Mouse (Mus musculus) forebrain, embryonic 14.5 days (tissue): ENCODE data around the gene Car9. TPM values are rescaled to one million over a fixed set of nuclear protein-coding genes. Genes with fewer than 3 reads are reported as not detected.
"Not testable (repeated sequence)": the region's sequence is repeated elsewhere in the genome, so short reads cannot be mapped to it uniquely, and the experiment has no call there.

Experiments
- ATAC-seq: fragments of 200-750 bp; cut with Nextera tagmentation; 2 replicates; pipeline ENCODE4 v1.8.0; 2017; ENCODE audit warnings: mild to moderate bottlenecking, moderate library complexity
- DNase-seq: peaks from one replicate; pipeline ENCODE4 v3.0.0-alpha.2; 2015; ENCODE audit warnings: low spot score
- H3K27ac ChIP-seq: fragments of 300-500 bp; sonication (generic); 2 replicates; pipeline ENCODE4 v1.5.1; 2014; ENCODE audit warnings: low read depth, mild to moderate bottlenecking, control low read depth, low read length, moderate library complexity
- H3K27me3 ChIP-seq: fragments of 300-500 bp; sonication (generic); replicated peaks from 2 replicates; pipeline ENCODE4 v1.6.1; 2014; ENCODE audit warnings: low read length, control low read depth, mixed read lengths; ENCODE audit not compliant: control insufficient read depth, insufficient read depth
- H3K36me3 ChIP-seq: fragments of 300-500 bp; sonication (generic); 2 replicates; pipeline ENCODE4 v1.6.1; 2014; ENCODE audit warnings: low read length, control low read depth; ENCODE audit not compliant: control insufficient read depth, insufficient read depth
- H3K4me1 ChIP-seq: fragments of 300-500 bp; sonication (generic); 2 replicates; pipeline ENCODE4 v1.6.1; 2014; ENCODE audit warnings: antibody characterized with exemption, low read length, control low read depth; ENCODE audit not compliant: control insufficient read depth, insufficient read depth
- H3K4me2 ChIP-seq: fragments of 300-500 bp; sonication (generic); 2 replicates; pipeline ENCODE4 v1.6.1; 2014; ENCODE audit warnings: mild to moderate bottlenecking, control low read depth, low read length
- H3K4me3 ChIP-seq: fragments of 300-500 bp; sonication (generic); 2 replicates; pipeline ENCODE4 v1.5.1; 2014; ENCODE audit warnings: low read depth, low read length, control low read depth
- H3K9ac ChIP-seq: fragments of 300-500 bp; sonication (generic); 2 replicates; pipeline ENCODE4 v1.6.1; 2014; ENCODE audit warnings: mild to moderate bottlenecking, low read length, control low read depth, moderate library complexity
- H3K9me3 ChIP-seq: fragments of 300-500 bp; sonication (generic); replicated peaks from 2 replicates; pipeline ENCODE4 v1.6.1; 2016; ENCODE audit warnings: low read length, control low read depth, mixed read lengths; ENCODE audit not compliant: control insufficient read depth
- WGBS: fragments of 180-500 bp; shearing (Covaris S2); extraction: QIAGEN DNeasy Blood & Tissue Kit; methylation state at CpG from one replicate; pipeline ENCODE4 v1.1.7; 2014; 5-methylcytosine and 5-hydroxymethylcytosine counted together
- polyA plus RNA-seq: library from polyadenylated mRNA; unstranded; fragments of >200 nt; fragmentation: Nextera tagmentation; extraction: Ambion mirVana; gene quantifications from 2 replicates; pipeline ENCODE4 v1.2.1, GENCODE M21; 2014

Car9 gene
- polyA plus RNA-seq, 1 experiment from 2014 or later = not detected

DNA sequence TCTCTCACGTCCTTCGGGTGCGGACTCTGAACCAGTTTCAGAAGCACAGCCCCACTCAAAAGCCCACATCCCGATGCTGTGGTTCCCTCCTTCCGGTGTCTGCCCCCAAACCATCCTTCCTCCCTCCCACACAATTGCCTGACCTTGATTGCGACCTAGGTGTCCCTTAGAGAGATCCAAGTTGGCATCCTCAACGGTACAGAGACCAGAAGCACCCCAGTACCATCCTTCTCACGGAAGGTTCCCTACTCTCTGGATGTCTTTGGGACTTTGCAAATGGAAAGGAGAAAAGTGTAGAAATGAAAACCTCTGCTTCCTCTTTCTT, 28.3 kb upstream of the Car9 start:
- Histone ChIP-seq H3K4me1 (no peaks in the 10 kb centered on the region), H3K9ac (peak overlapping the region; percentile 41; the same call in 1 of the 2 replicates), H3K27ac (no peak overlapping the region), H3K9me3 (no peaks in the 10 kb centered on the region), H3K27me3 (no peaks in the 10 kb centered on the region), H3K36me3 (no peaks in the 10 kb centered on the region), H3K4me2 (peak overlapping the region; percentile 44), H3K4me3 (peak overlapping the region; percentile 20)
- no peak for DNase-seq
- ATAC-seq = no peak; the same call in 1 of the 2 replicates
- 48% methylated on average over 8 of the region's 8 CpGs for WGBS

DNA sequence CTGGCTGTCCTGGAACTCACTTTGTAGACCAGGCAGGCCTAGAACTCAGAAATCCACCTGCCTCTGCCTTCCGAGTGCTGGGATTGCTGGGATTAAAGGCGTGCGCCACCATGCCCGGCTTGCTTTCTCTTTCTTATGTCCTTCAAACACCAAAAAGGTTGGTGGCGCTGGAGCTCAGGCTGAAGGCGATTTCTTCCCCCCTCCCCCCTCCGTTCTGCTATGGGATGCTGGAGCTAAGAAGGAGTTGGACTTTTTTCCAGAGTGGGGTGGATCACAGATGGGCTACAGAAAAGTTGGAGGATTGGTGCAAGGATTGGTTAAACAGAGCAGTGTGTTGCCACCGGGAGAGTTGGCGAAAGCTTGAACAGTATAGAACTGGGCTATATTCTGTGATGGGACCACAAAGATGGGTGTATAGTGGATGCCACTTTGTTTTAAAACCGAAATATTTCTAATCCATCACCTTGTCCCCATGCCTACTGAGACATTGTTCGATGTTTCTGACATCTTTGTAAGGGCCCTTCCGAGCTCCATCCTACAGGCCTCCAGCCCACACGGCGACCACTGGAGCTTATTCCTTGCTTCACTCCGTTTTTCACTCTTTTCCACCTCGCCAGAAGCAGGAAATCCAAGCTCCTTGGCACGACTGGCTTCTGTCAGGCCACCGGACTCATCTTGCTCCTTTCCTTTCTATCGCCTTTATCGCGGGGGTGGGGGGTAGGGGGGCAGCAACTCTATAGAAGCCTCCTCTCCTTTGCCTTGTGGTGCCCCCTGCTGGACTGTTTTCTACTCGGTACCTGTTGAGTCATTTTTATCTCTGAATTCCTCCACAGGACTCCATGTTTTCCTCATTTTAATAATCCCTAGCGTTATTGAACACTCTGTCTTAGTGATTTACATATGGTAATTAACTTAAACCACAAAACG, 27.6 kb upstream of the Car9 start:
- H3K4me2 ChIP-seq = no peak overlapping the region
- no peak overlapping the region for H3K27ac ChIP-seq
- ATAC-seq (no peak), DNase-seq (peak; percentile 37)
- H3K27me3 ChIP-seq = no peaks in the 10 kb centered on the region
- H3K4me1 ChIP-seq = no peaks in the 10 kb centered on the region
- no peaks in the 10 kb centered on the region for H3K36me3 ChIP-seq
- H3K4me3 ChIP-seq = no peak overlapping the region
- H3K9me3 ChIP-seq = no peaks in the 10 kb centered on the region
- WGBS = 45% methylated on average over 24 of the region's 24 CpGs
- no peak overlapping the region for H3K9ac ChIP-seq

GRCm38 (mm10) chr4:43480985-43481384, 25.8 kb upstream of the Car9 start:
- Histone ChIP-seq H3K4me3 (no peak overlapping the region), H3K9ac (no peak overlapping the region), H3K4me1 (no peaks in the 10 kb centered on the region), H3K27ac (no peak overlapping the region), H3K36me3 (no peaks in the 10 kb centered on the region), H3K27me3 (no peaks in the 10 kb centered on the region), H3K4me2 (no peak overlapping the region), H3K9me3 (no peaks in the 10 kb centered on the region)
- WGBS = 85% methylated on average over 5 of the region's 5 CpGs
- DNase-seq (no peak), ATAC-seq (no peak)

GRCm38 (mm10) chr4:43481894-43482456, 24.8 kb upstream of the Car9 start:
- Histone ChIP-seq H3K36me3 (no peaks in the 10 kb centered on the region), H3K27me3 (no peaks in the 10 kb centered on the region), H3K4me3 (no peak overlapping the region), H3K9me3 (no peaks in the 10 kb centered on the region), H3K4me2 (no peak overlapping the region), H3K4me1 (no peaks in the 10 kb centered on the region), H3K27ac (no peak overlapping the region), H3K9ac (no peak overlapping the region)
- 74% methylated on average over 7 of the region's 7 CpGs for WGBS
- no peak for ATAC-seq
- DNase-seq = no peak

GRCm38 (mm10) chr4:43482591-43482990, 24.2 kb upstream of the Car9 start:
- Histone ChIP-seq H3K36me3 (no peaks in the 10 kb centered on the region), H3K27ac (no peak overlapping the region), H3K27me3 (no peaks in the 10 kb centered on the region), H3K4me2 (no peak overlapping the region), H3K4me3 (no peak overlapping the region), H3K4me1 (no peaks in the 10 kb centered on the region), H3K9me3 (no peaks in the 10 kb centered on the region), H3K9ac (no peak overlapping the region)
- 81% methylated on average over 10 of the region's 10 CpGs for WGBS
- no peak for ATAC-seq
- DNase-seq = no peak

- no peak within 1 kb of the TSS for H3K4me2 ChIP-seq
- H3K9ac ChIP-seq = no peak within 1 kb of the TSS
- H3K27ac ChIP-seq = no peak within 1 kb of the TSS
- H3K4me1 ChIP-seq = no peaks in the 10 kb centered on the region
- no peak within 1 kb of the TSS for H3K4me3 ChIP-seq
- 63% methylated on average over 12 of the region's 12 CpGs for WGBS
- H3K27me3 ChIP-seq = no peaks in the 10 kb centered on the region
- no peaks in the 10 kb centered on the region for H3K9me3 ChIP-seq
- DNase-seq (no peak), ATAC-seq (no peak)
- no peaks in the 10 kb centered on the region for H3K36me3 ChIP-seq
Measured at GRCm38 (mm10) chr4:43483535-43484091, 23.2 kb upstream of the Car9 start, which contains the start of gene Sit1. Sit1 (minus strand) TSS chr4:43483734.

DNA sequence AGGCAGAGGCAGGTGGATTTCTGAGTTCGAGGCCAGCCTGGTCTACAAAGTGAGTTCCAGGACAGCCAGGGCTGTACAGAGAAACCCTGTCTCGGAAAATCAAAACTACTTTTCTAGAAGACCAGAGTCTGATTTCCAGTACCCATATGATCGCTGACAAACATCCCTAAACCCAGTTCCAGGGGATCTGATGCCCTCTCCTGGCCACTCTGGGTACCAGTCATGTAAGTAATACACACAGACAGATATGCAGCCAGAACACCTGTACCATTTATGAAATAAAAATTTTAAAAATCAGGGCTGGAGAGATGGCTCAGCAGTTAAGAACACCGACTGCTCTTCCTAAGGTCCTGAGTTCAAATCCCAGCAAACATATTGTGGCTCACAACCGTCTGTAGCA, 21.1 kb upstream of the Car9 start:
- H3K36me3 ChIP-seq, H3K4me3 ChIP-seq, H3K27ac ChIP-seq, ATAC-seq, H3K9me3 ChIP-seq, H3K9ac ChIP-seq, H3K27me3 ChIP-seq, H3K4me1 ChIP-seq, DNase-seq, H3K4me2 ChIP-seq: not testable (repeated sequence)
- 85% methylated on average over 5 of the region's 5 CpGs for WGBS

- H3K4me2 ChIP-seq = no peak overlapping the region
- 95% methylated on average over 3 of the region's 3 CpGs for WGBS
- no peak overlapping the region for H3K4me3 ChIP-seq
- no peak for DNase-seq
- H3K4me1 ChIP-seq = 0 out of 2 replicates have a peak, but pooled peaks cover 6% of the 10 kb centered on the region
- no peaks in the 10 kb centered on the region for H3K9me3 ChIP-seq
- H3K36me3 ChIP-seq = no peaks in the 10 kb centered on the region
- no peak overlapping the region for H3K9ac ChIP-seq
- H3K27me3 ChIP-seq = no peaks in the 10 kb centered on the region
- no peak for ATAC-seq
- H3K27ac ChIP-seq = no peak overlapping the region
Measured at GRCm38 (mm10) chr4:43489611-43490010, 17.2 kb upstream of the Car9 start.

DNA sequence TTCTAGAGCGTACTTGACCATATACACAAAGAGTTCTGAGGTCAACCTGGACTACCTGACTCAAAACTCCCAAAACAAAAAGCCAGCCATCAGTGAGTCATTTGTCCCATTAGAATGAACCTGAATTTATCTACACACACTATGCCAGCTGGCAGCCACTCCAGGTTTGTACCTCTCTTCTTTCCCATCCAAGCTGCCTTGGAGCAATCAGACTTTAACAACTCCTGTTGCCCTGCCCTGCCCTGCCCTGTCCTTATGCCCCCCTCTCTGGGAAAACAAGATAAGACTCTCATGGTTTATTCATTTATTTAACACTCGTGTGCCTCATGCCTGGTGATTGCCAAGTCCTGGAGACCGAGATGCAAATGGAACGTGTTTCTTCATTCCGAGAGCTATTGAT, 16.0 kb upstream of the Car9 start:
- Histone ChIP-seq H3K4me1 (0 out of 2 replicates have a peak, but pooled peaks cover 6% of the 10 kb centered on the region), H3K4me2 (no peak overlapping the region), H3K36me3 (peaks cover 3% of the 10 kb centered on the region), H3K9ac (no peak overlapping the region), H3K27ac (no peak overlapping the region), H3K27me3 (no peaks in the 10 kb centered on the region), H3K9me3 (no peaks in the 10 kb centered on the region), H3K4me3 (no peak overlapping the region)
- ATAC-seq (no peak), DNase-seq (no peak)
- 88% methylated on average over 5 of the region's 5 CpGs for whole genome bisulfite sequencing
